Mouse (Mus musculus) G1E (cell line): Measurements from ENCODE around the gene Inhbb.

Source experiments
- CTCF ChIP-seq: IDR thresholded peaks from 2 replicates; pipeline ENCODE4 v1.5.1; 2012; ENCODE audit warnings: low read depth, low read length, inconsistent platforms, mixed read lengths
- GATA1 ChIP-seq: IDR thresholded peaks from 2 replicates; pipeline ENCODE4 v1.6.1; 2012; ENCODE audit warnings: borderline replicate concordance, low read length, inconsistent platforms, mixed read lengths
- POLR2AphosphoS5 ChIP-seq: IDR thresholded peaks from 2 replicates; pipeline ENCODE4 v1.6.1; 2012; ENCODE audit warnings: low read depth, low read length, inconsistent platforms; ENCODE audit not compliant: insufficient replicate concordance

DNA sequence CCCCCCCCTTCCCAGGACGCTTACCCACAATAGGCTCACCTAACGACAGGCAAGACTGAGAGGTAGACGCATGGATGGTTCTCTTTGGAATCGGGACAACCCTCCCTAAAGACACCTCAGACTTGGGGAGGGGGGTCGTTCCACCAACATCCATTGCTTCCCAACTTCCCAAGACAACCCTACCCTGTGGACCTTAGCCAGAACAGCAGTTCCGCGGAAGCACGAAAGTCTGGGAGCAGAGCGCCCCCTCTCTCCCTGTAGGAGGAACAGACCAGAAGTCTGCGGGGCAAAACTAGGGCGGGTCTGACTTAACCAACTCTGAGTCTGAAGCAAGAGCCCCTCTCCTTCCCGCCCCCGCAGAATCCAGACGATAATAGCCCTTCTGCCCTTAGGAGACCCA, 1.5 kb upstream of the Inhbb start:
- TF ChIP-seq CTCF (no peak), GATA1 (no peak), POLR2AphosphoS5 (no peak)
